Mouse (Mus musculus) E14TG2a.4 (cell line): Measurements from ENCODE around the gene Exoc3l.

Source experiments
- CTCF ChIP-seq: conservative IDR thresholded peaks from 2 replicates; pipeline ENCODE4 v1.5.1; 2014; ENCODE audit warnings: low read length
- NANOG ChIP-seq: IDR thresholded peaks from 2 replicates; pipeline ENCODE4 v1.6.1; 2014; ENCODE audit warnings: borderline replicate concordance, low read length, mixed read lengths

- TF ChIP-seq CTCF (no peak), NANOG (no peak)
Observed at GRCm38 (mm10) chr8:105295256-105295655, 645 bp downstream of the Exoc3l start.
